Mouse (Mus musculus) lung, embryonic 14.5 days (tissue): ENCODE measurements around the gene Tdrd5. TPM values are rescaled to one million over a fixed set of nuclear protein-coding genes. Genes with fewer than 3 reads are reported as not detected.
"Not testable (repeated sequence)": the region's sequence is repeated elsewhere in the genome, so short reads cannot be mapped to it uniquely, and the experiment has no call there.

Source experiments
- ATAC-seq: fragments of 200-750 bp; cut with Nextera tagmentation; 2 replicates; pipeline ENCODE4 v1.8.0; 2017; ENCODE audit warnings: mild to moderate bottlenecking, moderate TSS enrichment, moderate library complexity; ENCODE audit not compliant: insufficient read depth
- DNase-seq: peaks from one replicate; pipeline ENCODE4 v3.0.0-alpha.2; 2015
- H3K27ac ChIP-seq: fragments of 300-500 bp; sonication (generic); 2 replicates; pipeline ENCODE4 v1.5.1; 2014; ENCODE audit warnings: low read depth, mild to moderate bottlenecking, moderate library complexity
- H3K27me3 ChIP-seq: fragments of 300-500 bp; sonication (generic); 2 replicates; pipeline ENCODE4 v1.6.1; 2014; ENCODE audit warnings: low read length, control low read depth; ENCODE audit not compliant: insufficient read depth
- H3K36me3 ChIP-seq: fragments of 300-500 bp; sonication (generic); 2 replicates; pipeline ENCODE4 v1.6.1; 2014; ENCODE audit warnings: control low read depth; ENCODE audit not compliant: insufficient read depth
- H3K4me1 ChIP-seq: fragments of 300-500 bp; sonication (generic); 2 replicates; pipeline ENCODE4 v1.6.1; 2014; ENCODE audit warnings: antibody characterized with exemption, control low read depth; ENCODE audit not compliant: insufficient read depth
- H3K4me2 ChIP-seq: fragments of 300-500 bp; sonication (generic); 2 replicates; pipeline ENCODE4 v1.6.1; 2014; ENCODE audit warnings: mild to moderate bottlenecking
- H3K4me3 ChIP-seq: fragments of 300-500 bp; sonication (generic); 2 replicates; pipeline ENCODE4 v1.5.1; 2014; ENCODE audit warnings: low read depth, low read length
- H3K9ac ChIP-seq: fragments of 300-500 bp; sonication (generic); 2 replicates; pipeline ENCODE4 v1.6.1; 2014
- H3K9me3 ChIP-seq: fragments of 300-500 bp; sonication (generic); 2 replicates; pipeline ENCODE4 v1.6.1; 2016; ENCODE audit warnings: low read depth, low read length, control low read depth
- CTCF ChIP-seq: IDR thresholded peaks from 2 replicates; pipeline ENCODE4 v1.5.1; 2016; ENCODE audit warnings: antibody characterized with exemption, low read depth
- WGBS: fragments of 180-500 bp; shearing (Covaris S2); extraction: QIAGEN DNeasy Blood & Tissue Kit; methylation state at CpG from one replicate; pipeline ENCODE4 v1.1.7; 2014; 5-methylcytosine and 5-hydroxymethylcytosine counted together
- polyA plus RNA-seq: library from polyadenylated mRNA; unstranded; fragments of >200 nt; fragmentation: Nextera tagmentation; extraction: Ambion mirVana; gene quantifications from 2 replicates; pipeline ENCODE4 v1.2.1, GENCODE M21; 2014

The Tdrd5 gene
- polyA plus RNA-seq, 1 experiment from 2014 or later, result 1.4 TPM

GRCm38 (mm10) chr1:156323126-156323525 lies 19.7 kb upstream of the Tdrd5 start:
- Histone ChIP-seq H3K4me2 (no peak overlapping the region), H3K36me3 (no peaks in the 10 kb centered on the region), H3K4me3 (no peak overlapping the region), H3K9ac (no peak overlapping the region), H3K27me3 (no peaks in the 10 kb centered on the region), H3K4me1 (no peaks in the 10 kb centered on the region), H3K9me3 (no peaks in the 10 kb centered on the region), H3K27ac (no peak overlapping the region)
- 85% methylated on average over 9 of the region's 9 CpGs for WGBS
- DNase-seq (no peak), ATAC-seq (no peak)
- no peak for TF ChIP-seq CTCF

DNA sequence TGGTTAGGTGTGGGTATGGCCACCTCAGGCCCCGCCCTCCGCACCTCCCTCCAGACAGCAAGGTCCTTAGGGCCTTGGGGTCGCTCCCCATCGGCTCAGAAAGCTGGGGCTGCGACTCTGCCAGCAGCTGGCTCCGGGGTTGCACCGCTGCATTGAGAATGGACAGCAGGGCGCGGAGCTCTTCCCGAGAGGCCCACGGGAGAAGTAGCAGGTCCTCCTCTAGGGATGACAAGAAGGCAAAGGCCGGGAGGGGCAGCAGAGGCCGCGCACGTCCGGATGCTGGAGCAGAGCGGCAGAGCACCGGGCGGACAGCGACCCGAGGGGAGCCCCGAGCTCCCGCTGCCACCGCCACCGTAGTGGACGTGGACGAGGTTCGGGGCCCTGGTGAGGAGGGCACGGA lies 7.2 kb upstream of the Tdrd5 start, which contains the start of gene Nphs2:
TSS of gene Nphs2 (plus strand) at position 98 of the 400 bp plus-strand sequence.
- no peak within 1 kb of the TSS for H3K9ac ChIP-seq
- DNase-seq, result peak; percentile 23
- ATAC-seq, result no peak

DNA sequence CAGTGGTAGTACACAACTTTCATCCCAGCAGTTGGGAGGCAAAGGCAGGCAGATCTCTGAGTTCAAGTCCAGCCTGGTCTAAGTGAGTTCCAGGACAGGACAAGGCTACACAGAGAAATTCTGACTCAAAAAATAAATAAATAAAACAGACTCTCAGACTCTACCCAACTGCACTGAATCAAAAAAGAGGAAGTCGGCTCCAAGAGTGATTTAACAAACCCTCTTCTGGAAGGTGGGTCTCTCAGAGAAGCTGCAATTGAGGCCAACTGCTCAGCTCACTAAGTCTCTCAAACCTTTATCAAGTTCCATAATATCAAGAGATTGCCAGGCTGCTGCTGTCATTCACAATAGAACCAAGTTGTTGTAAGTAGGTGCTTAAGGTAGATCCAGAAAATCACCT lies 5.1 kb upstream of the Tdrd5 start:
- WGBS, result 55% methylated on average over 1 of the region's 1 CpGs
- no peak for DNase-seq
- Histone ChIP-seq H3K9me3 (no peaks in the 10 kb centered on the region), H3K4me3 (no peak overlapping the region), H3K27me3 (peaks cover 42% of the 10 kb centered on the region), H3K27ac (no peak overlapping the region), H3K36me3 (no peaks in the 10 kb centered on the region), H3K9ac (no peak overlapping the region), H3K4me2 (no peak overlapping the region), H3K4me1 (no peaks in the 10 kb centered on the region)
- no peak for ATAC-seq
- no peak for TF ChIP-seq CTCF

More for the DNA sequence above, 7.2 kb upstream of the Tdrd5 start, which contains the start of gene Nphs2:
- TF ChIP-seq CTCF, result no peak
- peak within 1 kb of the TSS; percentile 50 for H3K4me2 ChIP-seq
- H3K9me3 ChIP-seq, result no peaks in the 10 kb centered on the region
- peak within 1 kb of the TSS; percentile 14; the same call in 1 of the 2 replicates for H3K4me3 ChIP-seq
- no peaks in the 10 kb centered on the region for H3K36me3 ChIP-seq
- no peak within 1 kb of the TSS for H3K27ac ChIP-seq
- 3% methylated on average over 29 of the region's 29 CpGs for WGBS
- H3K4me1 ChIP-seq, result no peaks in the 10 kb centered on the region
- H3K27me3 ChIP-seq, result peaks cover 26% of the 10 kb centered on the region

- H3K27ac ChIP-seq, result no peak overlapping the region
- no peaks in the 10 kb centered on the region for H3K9me3 ChIP-seq
- no peak for TF ChIP-seq CTCF
- H3K9ac ChIP-seq, result no peak overlapping the region
- WGBS, result 72% methylated on average over 6 of the region's 6 CpGs
- no peaks in the 10 kb centered on the region for H3K36me3 ChIP-seq
- H3K27me3 ChIP-seq, result no peaks in the 10 kb centered on the region
- H3K4me2 ChIP-seq, result no peak overlapping the region
- no peak overlapping the region for H3K4me3 ChIP-seq
- ATAC-seq, result no peak
- DNase-seq, result no peak
- no peaks in the 10 kb centered on the region for H3K4me1 ChIP-seq
These were observed 13.4 kb downstream of the Tdrd5 start for GRCm38 (mm10) chr1:156290016-156290415.

- 60% methylated on average over 10 of the region's 10 CpGs for WGBS
- not testable (repeated sequence) for ATAC-seq, H3K9ac ChIP-seq, H3K27ac ChIP-seq, H3K4me3 ChIP-seq, H3K4me1 ChIP-seq, H3K27me3 ChIP-seq, H3K4me2 ChIP-seq, DNase-seq, H3K9me3 ChIP-seq, H3K36me3 ChIP-seq
These were observed 14.3 kb downstream of the Tdrd5 start for GRCm38 (mm10) chr1:156289222-156289587.

DNA sequence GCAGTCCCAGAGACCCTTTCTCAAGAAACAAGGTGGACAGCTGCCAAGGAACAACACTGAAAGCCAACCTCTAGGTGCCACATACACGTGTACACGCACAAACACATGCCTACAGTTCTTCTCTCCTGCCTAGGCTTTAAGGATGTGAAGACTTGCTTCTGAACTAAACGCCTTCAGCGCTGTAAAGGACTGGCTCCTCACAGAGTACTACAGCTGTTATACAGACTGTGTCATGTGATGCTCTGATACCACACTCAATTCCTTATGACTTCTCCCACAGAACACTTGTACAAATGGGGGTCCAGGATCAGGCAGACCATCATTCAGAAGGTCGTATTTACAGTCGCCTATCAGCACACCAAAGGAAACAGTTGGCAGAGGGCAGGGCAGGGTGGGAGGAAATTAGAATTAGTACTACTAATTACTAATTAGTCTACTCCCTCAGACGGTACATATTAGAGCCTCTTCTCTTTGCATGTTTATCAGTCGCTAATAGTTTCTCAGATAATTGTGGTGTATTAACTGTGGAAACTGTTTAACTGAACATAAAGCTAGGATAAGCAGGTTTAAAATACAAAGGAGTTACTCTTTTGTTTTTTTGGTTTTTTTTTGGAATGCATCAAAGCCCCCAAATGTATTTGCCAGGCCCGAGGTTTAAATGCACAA lies 14.8 kb downstream of the Tdrd5 start:
- WGBS, result 76% methylated on average over 9 of the region's 9 CpGs
- DNase-seq, result no peak
- Histone ChIP-seq H3K27me3 (no peaks in the 10 kb centered on the region), H3K27ac (no peak overlapping the region), H3K4me1 (no peaks in the 10 kb centered on the region), H3K9me3 (no peaks in the 10 kb centered on the region), H3K36me3 (no peaks in the 10 kb centered on the region), H3K4me3 (no peak overlapping the region), H3K4me2 (no peak overlapping the region), H3K9ac (no peak overlapping the region)
- TF ChIP-seq CTCF, result no peak
- ATAC-seq, result no peak

DNA sequence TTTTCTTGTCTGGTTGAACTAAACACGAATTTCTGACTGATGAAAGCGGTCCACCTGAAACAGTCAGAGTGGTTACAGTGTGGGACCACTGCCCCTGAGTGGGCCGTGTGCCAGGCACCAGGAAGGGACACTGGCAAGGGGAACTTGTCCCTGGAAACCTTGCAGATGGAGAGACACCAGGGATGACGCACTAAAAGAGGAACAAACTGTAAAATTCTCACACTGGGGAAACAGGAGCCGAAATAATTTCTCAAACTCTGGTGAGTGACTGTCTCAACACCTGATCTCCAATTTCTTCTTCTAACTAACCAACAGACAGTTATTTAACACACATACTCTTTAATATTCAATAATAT lies 17.9 kb downstream of the Tdrd5 start:
- Histone ChIP-seq H3K4me2 (no peak overlapping the region), H3K36me3 (no peaks in the 10 kb centered on the region), H3K9me3 (no peaks in the 10 kb centered on the region), H3K4me3 (no peak overlapping the region), H3K27ac (no peak overlapping the region), H3K27me3 (no peaks in the 10 kb centered on the region), H3K9ac (no peak overlapping the region), H3K4me1 (no peaks in the 10 kb centered on the region)
- 74% methylated on average over 5 of the region's 5 CpGs for WGBS
- ATAC-seq (no peak), DNase-seq (no peak)
- TF ChIP-seq CTCF, result no peak
